8 mouse cellular contexts compared by ENCODE assay signal in genomic region chr5:140764921-140765613, GRCm38 (mm10). TPM values are rescaled to one million over a fixed set of nuclear protein-coding genes. Genes with fewer than 3 reads are reported as not detected.
DNase-seq lines count a peak whose midpoint lies in the region; ATAC-seq lines count a peak whose summit lies in the region.

No protein-coding gene starts in this region.

- no peak for DNase-seq in midbrain, embryonic 14.5 days
- no peak for DNase-seq in midbrain, embryonic 11.5 days (ENCODE audit: low spot score, missing footprints)
- no peak for DNase-seq in limb, embryonic 11.5 days (ENCODE audit: low spot score)
- no peak for DNase-seq in gastrocnemius, postnatal 36 days
- DNase-seq in right cerebral cortex, postnatal 10 days (ENCODE audit: low spot score in 2 of 2): no peak
- no peak for DNase-seq in MN1 (ENCODE audit: low spot score)

- intact Hi-C loops in gastrocnemius, postnatal 36 days (cut with DNase I): no loop called here

- no peak overlapping the region for H3K9ac ChIP-seq in midbrain, embryonic 14.5 days (replicated peaks; ENCODE audit: low read length)
- no peak overlapping the region for H3K9ac ChIP-seq in midbrain, embryonic 11.5 days (ENCODE audit: low read length)
- H3K9ac ChIP-seq in heart, embryonic 14.5 days (ENCODE audit: low read length): no peak overlapping the region; the same call in 1 of the 2 replicates
- H3K9ac ChIP-seq in limb, embryonic 11.5 days (ENCODE audit: low read length): no peak overlapping the region
- no peak overlapping the region for H3K9ac ChIP-seq in stomach, embryonic 15.5 days

- ATAC-seq in midbrain, embryonic 14.5 days (ENCODE audit: low FRiP score, low TSS enrichment): no peak
- ATAC-seq in midbrain, embryonic 11.5 days (ENCODE audit: low FRiP score): no peak
- peak; percentile 20; the same call in 1 of the 2 replicates for ATAC-seq in heart, embryonic 14.5 days (ENCODE audit: insufficient number of reproducible peaks, insufficient read depth, low FRiP score, low read depth)
- no peak for ATAC-seq in limb, embryonic 11.5 days (ENCODE audit: insufficient number of reproducible peaks, low FRiP score, low TSS enrichment, low read depth)
- ATAC-seq in stomach, embryonic 15.5 days (ENCODE audit: insufficient read depth, low FRiP score, low read depth): no peak

- 82% methylated on average over 6 of the region's 6 CpGs for WGBS in midbrain, embryonic 14.5 days
- WGBS in midbrain, embryonic 11.5 days: 75% methylated on average over 6 of the region's 6 CpGs
- WGBS in heart, embryonic 14.5 days: 54% methylated on average over 6 of the region's 6 CpGs
- 78% methylated on average over 6 of the region's 6 CpGs for WGBS in limb, embryonic 11.5 days
- WGBS in stomach, embryonic 15.5 days: 68% methylated on average over 6 of the region's 6 CpGs

- 0 out of 2 replicates have a peak overlapping the region, but pooled peaks have one; percentile 13 for H3K27ac ChIP-seq in midbrain, embryonic 14.5 days (replicated peaks; ENCODE audit: low read depth, low read length)
- H3K27ac ChIP-seq in midbrain, embryonic 11.5 days (ENCODE audit: low read depth, low read length): no peak overlapping the region
- H3K27ac ChIP-seq in heart, embryonic 14.5 days (replicated peaks in 1 of 2; ENCODE audit: control insufficient read depth in 1 of 2, insufficient read depth in 1 of 2, low read depth in 2 of 2, low read length in 2 of 2): peak overlapping the region; percentile 83 to 96
- peak overlapping the region; percentile 1; the same call in 1 of the 2 replicates for H3K27ac ChIP-seq in limb, embryonic 11.5 days (replicated peaks; ENCODE audit: low read depth, low read length)
- peak overlapping the region; percentile 57 for H3K27ac ChIP-seq in stomach, embryonic 15.5 days

- no peak overlapping the region for H3K4me2 ChIP-seq in midbrain, embryonic 14.5 days (ENCODE audit: low read length)
- no peak overlapping the region for H3K4me2 ChIP-seq in midbrain, embryonic 11.5 days
- H3K4me2 ChIP-seq in heart, embryonic 14.5 days (ENCODE audit: low read length): no peak overlapping the region
- H3K4me2 ChIP-seq in limb, embryonic 11.5 days (ENCODE audit: low read depth, severe bottlenecking): no peak overlapping the region
- H3K4me2 ChIP-seq in stomach, embryonic 15.5 days: no peak overlapping the region

- peaks cover 18% of the 10 kb centered on the region for H3K36me3 ChIP-seq in midbrain, embryonic 14.5 days (ENCODE audit: control insufficient read depth, insufficient read depth, low read length)
- peaks cover 9% of the 10 kb centered on the region; the same call in 1 of the 2 replicates for H3K36me3 ChIP-seq in midbrain, embryonic 11.5 days (ENCODE audit: control insufficient read depth, insufficient read depth, low read length)
- peaks cover 30% of the 10 kb centered on the region for H3K36me3 ChIP-seq in heart, embryonic 14.5 days (ENCODE audit: control insufficient read depth, insufficient read depth, low read length)
- peaks cover 8% of the 10 kb centered on the region for H3K36me3 ChIP-seq in limb, embryonic 11.5 days (ENCODE audit: control insufficient read depth, insufficient read depth, low read length)
- peaks cover 20% of the 10 kb centered on the region for H3K36me3 ChIP-seq in stomach, embryonic 15.5 days

- H3K27me3 ChIP-seq in midbrain, embryonic 14.5 days (ENCODE audit: control insufficient read depth, insufficient read depth, low read length): no peaks in the 10 kb centered on the region
- H3K27me3 ChIP-seq in midbrain, embryonic 11.5 days (ENCODE audit: control insufficient read depth, insufficient read depth, low read length): no peaks in the 10 kb centered on the region
- H3K27me3 ChIP-seq in heart, embryonic 14.5 days (ENCODE audit: control insufficient read depth, insufficient read depth, low read length): no peaks in the 10 kb centered on the region
- H3K27me3 ChIP-seq in limb, embryonic 11.5 days (ENCODE audit: control insufficient read depth, insufficient read depth, low read length): no peaks in the 10 kb centered on the region
- H3K27me3 ChIP-seq in stomach, embryonic 15.5 days (replicated peaks): no peaks in the 10 kb centered on the region

- H3K4me3 ChIP-seq in midbrain, embryonic 14.5 days (replicated peaks; ENCODE audit: low read depth, low read length): no peak overlapping the region
- no peak overlapping the region for H3K4me3 ChIP-seq in midbrain, embryonic 11.5 days (ENCODE audit: low read depth, low read length)
- H3K4me3 ChIP-seq in heart, embryonic 14.5 days (ENCODE audit: control insufficient read depth in 1 of 2, insufficient read depth in 1 of 2, low read depth in 1 of 2, low read length in 2 of 2): no peak overlapping the region
- no peak overlapping the region for H3K4me3 ChIP-seq in limb, embryonic 11.5 days (ENCODE audit: low read depth, low read length)
- no peak overlapping the region for H3K4me3 ChIP-seq in stomach, embryonic 15.5 days (replicated peaks)

- H3K4me1 ChIP-seq in midbrain, embryonic 14.5 days (ENCODE audit: control insufficient read depth, insufficient read depth, low read length): peaks cover 13% of the 10 kb centered on the region
- peaks cover 16% of the 10 kb centered on the region for H3K4me1 ChIP-seq in midbrain, embryonic 11.5 days (ENCODE audit: control insufficient read depth, insufficient read depth, low read length)
- peaks cover 30 to 42% of the 10 kb centered on the region in 2 experiments for H3K4me1 ChIP-seq in heart, embryonic 14.5 days (ENCODE audit: control insufficient read depth in 2 of 2, insufficient read depth in 2 of 2, low read length in 2 of 2)
- H3K4me1 ChIP-seq in limb, embryonic 11.5 days (ENCODE audit: control insufficient read depth, insufficient read depth, low read length): peaks cover 4% of the 10 kb centered on the region; the same call in 1 of the 2 replicates
- peaks cover 23% of the 10 kb centered on the region for H3K4me1 ChIP-seq in stomach, embryonic 15.5 days

- no peaks in the 10 kb centered on the region for H3K9me3 ChIP-seq in midbrain, embryonic 14.5 days (ENCODE audit: control insufficient read depth, low read length)
- no peaks in the 10 kb centered on the region for H3K9me3 ChIP-seq in midbrain, embryonic 11.5 days (ENCODE audit: control insufficient read depth, low read length)
- no peaks in the 10 kb centered on the region for H3K9me3 ChIP-seq in heart, embryonic 14.5 days (ENCODE audit: control insufficient read depth, low read length)
- H3K9me3 ChIP-seq in limb, embryonic 11.5 days (ENCODE audit: control insufficient read depth, low read length): no peaks in the 10 kb centered on the region
- no peaks in the 10 kb centered on the region for H3K9me3 ChIP-seq in stomach, embryonic 15.5 days

RNA-seq across cellular contexts. Expression of gene Amz1, which starts 41.1 kb away (rescaled TPM):
- polyA plus RNA-seq in midbrain, embryonic 14.5 days (2014; fragmentation: Nextera tagmentation; extraction: Ambion mirVana): 1.9 and 3.1 TPM in 2 replicates
- 0.67 and 0.97 TPM in 2 replicates for polyA plus RNA-seq in midbrain, embryonic 11.5 days (2014; fragmentation: Nextera tagmentation; extraction: Ambion mirVana)
- polyA plus RNA-seq in heart, embryonic 14.5 days (2014; fragmentation: Nextera tagmentation; extraction: Ambion mirVana): 1.0 and 1.2 TPM in 2 replicates
- 0.52 and 0.71 TPM in 2 replicates for polyA plus RNA-seq in limb, embryonic 11.5 days (2014; fragmentation: Nextera tagmentation; extraction: Ambion mirVana)
- 1.1 and 1.3 TPM in 2 replicates for polyA plus RNA-seq in stomach, embryonic 15.5 days (2015; fragmentation: Nextera tagmentation; extraction: Ambion mirVana)
- total RNA-seq in gastrocnemius, postnatal 36 days (2021): under 1 TPM; 0.22 to 0.38 TPM
